Mouse (Mus musculus) embryonic facial prominence, embryonic 15.5 days (tissue): ENCODE data around the gene Saa4. TPM values are rescaled to one million over a fixed set of nuclear protein-coding genes. Genes with fewer than 3 reads are reported as not detected.

Experiments used
- polyA plus RNA-seq: library from polyadenylated mRNA; unstranded; fragments of >200 nt; fragmentation: Nextera tagmentation; extraction: Ambion mirVana; gene quantifications from 2 replicates; pipeline ENCODE4 v1.2.1, GENCODE M21; 2015

Gene Saa4
- polyA plus RNA-seq, 1 experiment from 2014 or later: not detected

Other genes with a start within 250 kb of the Saa4 start
- gene Sergef, start 92.8 kb downstream of the Saa4 start, polyA plus RNA-seq: 15.0 and 16.6 TPM in 2 replicates
- gene Tph1, start 60.1 kb downstream of the Saa4 start, polyA plus RNA-seq: 2.2 and 3.4 TPM in 2 replicates
- gene Saal1, start 21.9 kb downstream of the Saa4 start, polyA plus RNA-seq: 26.4 and 27.8 TPM in 2 replicates
- gene Saa3, start 16.9 kb downstream of the Saa4 start, polyA plus RNA-seq: 0.33 and 0.91 TPM in 2 replicates
- gene Saa1, start 10.4 kb upstream of the Saa4 start, polyA plus RNA-seq: 0.80 TPM in 1 of 2 replicates, not detected in the other
- gene Saa2, start 19.2 kb upstream of the Saa4 start, polyA plus RNA-seq: not detected in 2 replicates
- 21.2 and 23.4 TPM in 2 replicates for gene Hps5, start 63.5 kb upstream of the Saa4 start, polyA plus RNA-seq
- gene Gtf2h1, start 63.5 kb upstream of the Saa4 start, polyA plus RNA-seq: 47.1 and 48.5 TPM in 2 replicates
- 1,512 and 1,560 TPM in 2 replicates for gene Ldha, start 108.9 kb upstream of the Saa4 start, polyA plus RNA-seq
- 0.35 TPM in 1 of 2 replicates, not detected in the other for gene Ldhc, start 128.6 kb upstream of the Saa4 start, polyA plus RNA-seq
- gene Tsg101, start 187.4 kb upstream of the Saa4 start, polyA plus RNA-seq: 175 and 193 TPM in 2 replicates
- gene Uevld, start 225.9 kb upstream of the Saa4 start, polyA plus RNA-seq: 9.8 and 10.7 TPM in 2 replicates